Mouse (Mus musculus): ENCODE data around the gene Gm28102. TPM values are rescaled to one million over a fixed set of nuclear protein-coding genes. Genes with fewer than 3 reads are reported as not detected.
"Not testable (repeated sequence)": the region's sequence is repeated elsewhere in the genome, so short reads cannot be mapped to it uniquely, and the experiment has no call there.

Gene Gm28102
- polyA plus RNA-seq (2012) = not detected in 2 replicates

GRCm38 (mm10) chrY:88053015-88053414, at the start of gene Gm28102:
TSS of gene Gm28102 (plus strand) at chrY:88053315.
- not testable (repeated sequence) for H3K4me1 ChIP-seq (ENCODE audit: control insufficient read depth); H3K36me3 ChIP-seq (ENCODE audit: control insufficient read depth); H3K4me3 ChIP-seq (replicated peaks); H3K9me3 ChIP-seq (ENCODE audit: control insufficient read depth, low read length); H3K27me3 ChIP-seq (ENCODE audit: control insufficient read depth)
